ENCODE assay signal across 9 mouse cellular contexts in genomic region chr4:134937240-134938176, GRCm38 (mm10). TPM values are rescaled to one million over a fixed set of nuclear protein-coding genes. Genes with fewer than 3 reads are reported as not detected.
DNase-seq lines count a peak whose midpoint lies in the region; ATAC-seq and TF ChIP-seq lines count a peak whose summit lies in the region.
"Had no signal": no experiment of that assay in that cellular context is flagged by ENCODE, and none has a peak within 500 bp of the region (broad histone marks: within the 10 kb centered on the region; RNA-seq: fewer than 3 reads in every experiment).

No protein-coding gene starts in this region.

- no peaks in the 10 kb centered on the region for H3K27me3 ChIP-seq in hindbrain, embryonic 11.5 days (ENCODE audit: control insufficient read depth, insufficient read depth, low read length)
- peaks cover 18% of the 10 kb centered on the region for H3K27me3 ChIP-seq in hindbrain, embryonic 13.5 days
- H3K27me3 ChIP-seq in stomach, embryonic 14.5 days (ENCODE audit: control insufficient read depth, insufficient read depth, low read length), result no peaks in the 10 kb centered on the region
- no peaks in the 10 kb centered on the region for H3K27me3 ChIP-seq in stomach, postnatal 0 days (ENCODE audit: control insufficient read depth, insufficient read depth, low read length)
- H3K27me3 ChIP-seq in heart, embryonic 15.5 days, result peaks cover 4% of the 10 kb centered on the region; the same call in 1 of the 2 replicates

- no peak for TF ChIP-seq CTCF in stomach, postnatal 0 days (IDR thresholded peaks at IDR 0.05; ENCODE audit: low read depth)

- peaks cover 6% of the 10 kb centered on the region; the same call in 1 of the 2 replicates for H3K36me3 ChIP-seq in hindbrain, embryonic 11.5 days (ENCODE audit: control insufficient read depth, insufficient read depth, low read length)
- peaks cover 51% of the 10 kb centered on the region for H3K36me3 ChIP-seq in hindbrain, embryonic 13.5 days
- peaks cover 40% of the 10 kb centered on the region for H3K36me3 ChIP-seq in stomach, embryonic 14.5 days (ENCODE audit: control insufficient read depth, insufficient read depth, low read length)
- peaks cover 24% of the 10 kb centered on the region for H3K36me3 ChIP-seq in stomach, postnatal 0 days (ENCODE audit: control insufficient read depth, insufficient read depth, low read length)
- peaks cover 36% of the 10 kb centered on the region for H3K36me3 ChIP-seq in heart, embryonic 15.5 days

- WGBS in hindbrain, embryonic 11.5 days, result 76% methylated on average over 17 of the region's 17 CpGs
- 56% methylated on average over 17 of the region's 17 CpGs for WGBS in hindbrain, embryonic 13.5 days
- 46% methylated on average over 17 of the region's 17 CpGs for WGBS in stomach, embryonic 14.5 days
- 42% methylated on average over 17 of the region's 17 CpGs for WGBS in stomach, postnatal 0 days
- 33% methylated on average over 17 of the region's 17 CpGs for WGBS in heart, embryonic 15.5 days

- H3K9ac ChIP-seq in hindbrain, embryonic 11.5 days (ENCODE audit: low read depth, low read length), result no peak overlapping the region
- H3K9ac ChIP-seq in hindbrain, embryonic 13.5 days, result no peak overlapping the region
- no peak overlapping the region for H3K9ac ChIP-seq in stomach, embryonic 14.5 days (replicated peaks; ENCODE audit: low read depth, low read length)
- no peak overlapping the region for H3K9ac ChIP-seq in stomach, postnatal 0 days (ENCODE audit: low read length)
- H3K9ac ChIP-seq in heart, embryonic 15.5 days, result peak overlapping the region; percentile 17

- DNase-seq in hindbrain, embryonic 11.5 days (ENCODE audit: low spot score), result peak; percentile 30
- DNase-seq in stomach, postnatal 0 days (ENCODE audit: low spot score), result no peak
- no peak for DNase-seq in cerebellum, adult 9-10 months
- DNase-seq: lung, postnatal 36 days; thymus, postnatal 36 days had no signal

- H3K27ac ChIP-seq in hindbrain, embryonic 11.5 days (ENCODE audit: low read depth, low read length), result no peak overlapping the region
- H3K27ac ChIP-seq in hindbrain, embryonic 13.5 days, result no peak overlapping the region
- no peak overlapping the region for H3K27ac ChIP-seq in stomach, embryonic 14.5 days (ENCODE audit: low read length)
- H3K27ac ChIP-seq in stomach, postnatal 0 days (replicated peaks), result no peak overlapping the region
- peak overlapping the region; percentile 95 for H3K27ac ChIP-seq in heart, embryonic 15.5 days

- H3K9me3 ChIP-seq in hindbrain, embryonic 11.5 days (ENCODE audit: control insufficient read depth, low read length), result no peaks in the 10 kb centered on the region
- H3K9me3 ChIP-seq in hindbrain, embryonic 13.5 days, result no peaks in the 10 kb centered on the region
- H3K9me3 ChIP-seq in stomach, embryonic 14.5 days (ENCODE audit: control insufficient read depth, low read depth, low read length), result no peaks in the 10 kb centered on the region
- no peaks in the 10 kb centered on the region for H3K9me3 ChIP-seq in stomach, postnatal 0 days (ENCODE audit: control insufficient read depth, low read length)
- H3K9me3 ChIP-seq in heart, embryonic 15.5 days (replicated peaks), result no peaks in the 10 kb centered on the region

- H3K4me1 ChIP-seq in hindbrain, embryonic 11.5 days (replicated peaks; ENCODE audit: control insufficient read depth, insufficient read depth, low read length), result no peaks in the 10 kb centered on the region
- 0 out of 2 replicates have a peak, but pooled peaks cover 8% of the 10 kb centered on the region for H3K4me1 ChIP-seq in hindbrain, embryonic 13.5 days (replicated peaks)
- H3K4me1 ChIP-seq in stomach, embryonic 14.5 days (ENCODE audit: control insufficient read depth, insufficient read depth, low read length), result no peaks in the 10 kb centered on the region
- H3K4me1 ChIP-seq in stomach, postnatal 0 days (replicated peaks; ENCODE audit: control insufficient read depth, insufficient read depth), result no peaks in the 10 kb centered on the region
- peaks cover 23% of the 10 kb centered on the region for H3K4me1 ChIP-seq in heart, embryonic 15.5 days (replicated peaks)

- no peak for TF ChIP-seq EP300 in stomach, postnatal 0 days (optimal IDR thresholded peaks at IDR 0.05)

- no peak overlapping the region for H3K4me2 ChIP-seq in hindbrain, embryonic 11.5 days (replicated peaks; ENCODE audit: low read depth, low read length)
- no peak overlapping the region for H3K4me2 ChIP-seq in hindbrain, embryonic 13.5 days
- H3K4me2 ChIP-seq in stomach, embryonic 14.5 days (replicated peaks; ENCODE audit: low read depth, low read length), result no peak overlapping the region
- no peak overlapping the region for H3K4me2 ChIP-seq in stomach, postnatal 0 days (replicated peaks; ENCODE audit: low read depth)
- peak overlapping the region; percentile 56 for H3K4me2 ChIP-seq in heart, embryonic 15.5 days

- no peak for ATAC-seq in hindbrain, embryonic 11.5 days (ENCODE audit: low FRiP score)
- ATAC-seq in hindbrain, embryonic 13.5 days (ENCODE audit: low FRiP score), result no peak
- 0 out of 2 replicates have a peak, but pooled peaks have one; percentile 23 for ATAC-seq in stomach, embryonic 14.5 days (ENCODE audit: insufficient number of reproducible peaks, insufficient read depth, low FRiP score, low read depth)
- no peak; the same call in 1 of the 2 replicates for ATAC-seq in stomach, postnatal 0 days (ENCODE audit: low FRiP score, low TSS enrichment)
- peak; percentile 71 for ATAC-seq in heart, embryonic 15.5 days (replicated peaks; ENCODE audit: insufficient number of reproducible peaks, insufficient read depth, low FRiP score, low read depth)
- no peak for ATAC-seq in megakaryocyte, adult 5-6 weeks (ENCODE audit: poor library complexity, severe bottlenecking)

- no peak overlapping the region for H3K4me3 ChIP-seq in hindbrain, embryonic 11.5 days (ENCODE audit: low read depth, low read length)
- H3K4me3 ChIP-seq in hindbrain, embryonic 13.5 days, result no peak overlapping the region
- no peak overlapping the region for H3K4me3 ChIP-seq in stomach, embryonic 14.5 days (ENCODE audit: low read depth, low read length)
- no peak overlapping the region for H3K4me3 ChIP-seq in stomach, postnatal 0 days (ENCODE audit: low read depth, low read length)
- H3K4me3 ChIP-seq in heart, embryonic 15.5 days, result 0 out of 2 replicates have a peak overlapping the region, but pooled peaks have one; percentile 17

RNA-seq across cellular contexts. Expression of gene Syf2, which starts 6.8 kb away (rescaled TPM):
- polyA plus RNA-seq in hindbrain, embryonic 11.5 days (2014; fragmentation: Nextera tagmentation; extraction: Ambion mirVana), result 77.6 and 80.3 TPM in 2 replicates
- 65.5 and 70.4 TPM in 2 replicates for polyA plus RNA-seq in hindbrain, embryonic 13.5 days (2015; fragmentation: Nextera tagmentation; extraction: Ambion mirVana)
- polyA plus RNA-seq in stomach, embryonic 14.5 days (2014; fragmentation: Nextera tagmentation; extraction: Ambion mirVana), result 67.7 and 71.7 TPM in 2 replicates
- 74.1 and 77.9 TPM in 2 replicates for polyA plus RNA-seq in stomach, postnatal 0 days (2015; fragmentation: Nextera tagmentation; extraction: Ambion mirVana)
- polyA plus RNA-seq in heart, embryonic 15.5 days (2015; fragmentation: Nextera tagmentation; extraction: Ambion mirVana), result 52.6 and 57.6 TPM in 2 replicates
- total RNA-seq in megakaryocyte, adult 5-6 weeks (2015), result 81.7 and 89.6 TPM in 2 replicates
- total RNA-seq in megakaryocyte, adult 5-6 weeks (2017), result 286 and 343 TPM in 2 replicates

RNA-seq across cellular contexts. Expression of gene Rsrp1, which starts 14.1 kb away (rescaled TPM):
- 382 and 434 TPM in 2 replicates for polyA plus RNA-seq in hindbrain, embryonic 11.5 days (2014; fragmentation: Nextera tagmentation; extraction: Ambion mirVana)
- polyA plus RNA-seq in hindbrain, embryonic 13.5 days (2015; fragmentation: Nextera tagmentation; extraction: Ambion mirVana), result 538 and 556 TPM in 2 replicates
- polyA plus RNA-seq in stomach, embryonic 14.5 days (2014; fragmentation: Nextera tagmentation; extraction: Ambion mirVana), result 506 and 565 TPM in 2 replicates
- polyA plus RNA-seq in stomach, postnatal 0 days (2015; fragmentation: Nextera tagmentation; extraction: Ambion mirVana), result 278 and 283 TPM in 2 replicates
- 366 and 379 TPM in 2 replicates for polyA plus RNA-seq in heart, embryonic 15.5 days (2015; fragmentation: Nextera tagmentation; extraction: Ambion mirVana)
- total RNA-seq in megakaryocyte, adult 5-6 weeks (2015), result 680 and 693 TPM in 2 replicates
- 257 and 330 TPM in 2 replicates for total RNA-seq in megakaryocyte, adult 5-6 weeks (2017)

RNA-seq across cellular contexts. Expression of gene Tmem50a, which starts 22.7 kb away (rescaled TPM):
- 153 and 167 TPM in 2 replicates for polyA plus RNA-seq in hindbrain, embryonic 11.5 days (2014; fragmentation: Nextera tagmentation; extraction: Ambion mirVana)
- 211 and 212 TPM in 2 replicates for polyA plus RNA-seq in hindbrain, embryonic 13.5 days (2015; fragmentation: Nextera tagmentation; extraction: Ambion mirVana)
- 180 and 186 TPM in 2 replicates for polyA plus RNA-seq in stomach, embryonic 14.5 days (2014; fragmentation: Nextera tagmentation; extraction: Ambion mirVana)
- 187 and 193 TPM in 2 replicates for polyA plus RNA-seq in stomach, postnatal 0 days (2015; fragmentation: Nextera tagmentation; extraction: Ambion mirVana)
- 142 TPM in 2 replicates for polyA plus RNA-seq in heart, embryonic 15.5 days (2015; fragmentation: Nextera tagmentation; extraction: Ambion mirVana)
- total RNA-seq in megakaryocyte, adult 5-6 weeks (2015), result 292 and 323 TPM in 2 replicates
- 338 and 378 TPM in 2 replicates for total RNA-seq in megakaryocyte, adult 5-6 weeks (2017)

Comparison
In these comparisons a context has a peak if more than half of its experiments do, and no peak if none do; other contexts are left out.
1. ATAC-seq: peak in stomach, embryonic 14.5 days (single experiment) and heart, embryonic 15.5 days (single experiment); none in hindbrain, embryonic 11.5 days (single experiment), hindbrain, embryonic 13.5 days (single experiment), stomach, postnatal 0 days (single experiment) and megakaryocyte, adult 5-6 weeks (single experiment).